Mouse (Mus musculus) spleen, adult 2 months (tissue): ENCODE data around the gene Dnaaf1. TPM values are rescaled to one million over a fixed set of nuclear protein-coding genes. Genes with fewer than 3 reads are reported as not detected.

Experiments
- DNase-seq, 2 experiments: peaks; one replicate each; pipeline versions ENCODE4 v3.0.0 to v3.0.0-alpha.2; 2012 to 2021; ENCODE audit warnings: low spot score in 2 of 2, low read depth in 1 of 2
- H3K27ac ChIP-seq: fragments of 200-500 bp; 2 replicates; pipeline ENCODE4 v1.5.1; 2012; ENCODE audit warnings: low read length, inconsistent platforms; ENCODE audit not compliant: insufficient read depth
- H3K27me3 ChIP-seq: fragments of 200-500 bp; 2 replicates; pipeline ENCODE4 v1.6.1; 2012; ENCODE audit warnings: mild to moderate bottlenecking, moderate library complexity, low read length, inconsistent platforms; ENCODE audit not compliant: control insufficient read depth, insufficient read depth
- H3K36me3 ChIP-seq: fragments of 200-500 bp; 2 replicates; pipeline ENCODE4 v1.6.1; 2012; ENCODE audit warnings: mild to moderate bottlenecking, low read length, inconsistent platforms; ENCODE audit not compliant: control insufficient read depth, insufficient read depth
- H3K4me1 ChIP-seq: fragments of 200-500 bp; 2 replicates; pipeline ENCODE4 v1.6.1; 2011; ENCODE audit warnings: inconsistent platforms; ENCODE audit not compliant: control insufficient read depth, insufficient read depth, insufficient read length
- H3K4me3 ChIP-seq: fragments of 200-500 bp; 2 replicates; pipeline ENCODE4 v1.5.1; 2011; ENCODE audit warnings: mild to moderate bottlenecking, inconsistent platforms; ENCODE audit not compliant: insufficient read depth, insufficient read length; ENCODE audit errors: extremely low read depth
- CTCF ChIP-seq: fragments of 200-500 bp; IDR thresholded peaks from 2 replicates; pipeline ENCODE4 v1.5.1; 2011; ENCODE audit warnings: mild to moderate bottlenecking, inconsistent platforms; ENCODE audit not compliant: insufficient read depth, insufficient read length, insufficient replicate concordance; ENCODE audit errors: extremely low read depth
- POLR2A ChIP-seq: fragments of 200-500 bp; IDR thresholded peaks from 2 replicates; pipeline ENCODE4 v1.6.1; 2011; ENCODE audit warnings: low read depth, low read length, inconsistent platforms
- WGBS: fragments of 180-500 bp; shearing (Covaris S2); methylation state at CpG from one replicate; pipeline ENCODE4 v1.1.7; 2018; 5-methylcytosine and 5-hydroxymethylcytosine counted together
- polyA plus RNA-seq: library from polyadenylated mRNA; depleted of rRNA; stranded (reverse); fragments of >200 nt; gene quantifications from 2 replicates; pipeline ENCODE4 v1.2.3, GENCODE M21; 2012; rRNA removed

The Dnaaf1 gene
- polyA plus RNA-seq, 1 experiment = not detected

GRCm38 (mm10) chr8:119641058-119641457 is 66.0 kb downstream of the Dnaaf1 start:
- WGBS = 87% methylated on average over 5 of the region's 5 CpGs
- no peak overlapping the region for H3K27ac ChIP-seq
- H3K4me3 ChIP-seq = no peak overlapping the region
- no peaks in the 10 kb centered on the region for H3K36me3 ChIP-seq
- no peaks in the 10 kb centered on the region for H3K4me1 ChIP-seq
- no peaks in the 10 kb centered on the region for H3K27me3 ChIP-seq
- TF ChIP-seq CTCF = no peak
- no peak for TF ChIP-seq POLR2A
- DNase-seq = no peak

- no peak for DNase-seq
- no peak overlapping the region for H3K27ac ChIP-seq
- TF ChIP-seq CTCF (no peak), POLR2A (no peak)
Observed at GRCm38 (mm10) chr8:119642960-119643359, 67.9 kb downstream of the Dnaaf1 start.

GRCm38 (mm10) chr8:119644429-119644960 is 69.5 kb downstream of the Dnaaf1 start:
- Histone ChIP-seq H3K27me3 (no peaks in the 10 kb centered on the region), H3K4me3 (no peak overlapping the region), H3K4me1 (no peaks in the 10 kb centered on the region), H3K36me3 (no peaks in the 10 kb centered on the region), H3K27ac (no peak overlapping the region)
- no peak for DNase-seq
- 93% methylated on average over 17 of the region's 17 CpGs for WGBS
- no peak for TF ChIP-seq CTCF
- no peak for TF ChIP-seq POLR2A

More at GRCm38 (mm10) chr8:119642960-119643359, 67.9 kb downstream of the Dnaaf1 start:
- Histone ChIP-seq H3K36me3 (no peaks in the 10 kb centered on the region), H3K27me3 (no peaks in the 10 kb centered on the region), H3K4me3 (no peak overlapping the region), H3K4me1 (no peaks in the 10 kb centered on the region)
- WGBS = 82% methylated on average over 1 of the region's 1 CpGs

GRCm38 (mm10) chr8:119644981-119645597 is 70.1 kb downstream of the Dnaaf1 start:
- Histone ChIP-seq H3K27ac (no peak overlapping the region), H3K4me3 (no peak overlapping the region), H3K36me3 (no peaks in the 10 kb centered on the region), H3K27me3 (no peaks in the 10 kb centered on the region), H3K4me1 (no peaks in the 10 kb centered on the region)
- no peak for DNase-seq
- TF ChIP-seq POLR2A = no peak
- TF ChIP-seq CTCF = no peak
- 88% methylated on average over 18 of the region's 18 CpGs for WGBS

GRCm38 (mm10) chr8:119646197-119646596 is 71.2 kb downstream of the Dnaaf1 start:
- WGBS = 62% methylated on average over 3 of the region's 3 CpGs

GRCm38 (mm10) chr8:119646846-119647245 is 71.8 kb downstream of the Dnaaf1 start:
- WGBS = 82% methylated on average over 7 of the region's 7 CpGs
- TF ChIP-seq POLR2A = no peak
- no peak for TF ChIP-seq CTCF

More at GRCm38 (mm10) chr8:119646197-119646596, 71.2 kb downstream of the Dnaaf1 start:
- no peaks in the 10 kb centered on the region for H3K27me3 ChIP-seq
- TF ChIP-seq POLR2A (no peak), CTCF (no peak)
- no peak overlapping the region for H3K27ac ChIP-seq
- DNase-seq = no peak
- no peaks in the 10 kb centered on the region for H3K4me1 ChIP-seq
- no peak overlapping the region for H3K4me3 ChIP-seq
- no peaks in the 10 kb centered on the region for H3K36me3 ChIP-seq

More at GRCm38 (mm10) chr8:119646846-119647245, 71.8 kb downstream of the Dnaaf1 start:
- DNase-seq = no peak
- Histone ChIP-seq H3K27me3 (no peaks in the 10 kb centered on the region), H3K36me3 (no peaks in the 10 kb centered on the region), H3K27ac (no peak overlapping the region), H3K4me1 (no peaks in the 10 kb centered on the region), H3K4me3 (no peak overlapping the region)

Other genes starting within 250 kb of the Dnaaf1 start
- gene Hsbp1, start 230.7 kb upstream of the Dnaaf1 start, polyA plus RNA-seq = 39.1 and 57.8 TPM in 2 replicates
- 17.8 and 23.6 TPM in 2 replicates for gene Mlycd, start 180.4 kb upstream of the Dnaaf1 start, polyA plus RNA-seq
- 15.6 and 20.7 TPM in 2 replicates for gene Osgin1, start 141.1 kb upstream of the Dnaaf1 start, polyA plus RNA-seq
- gene Necab2, start 128.5 kb upstream of the Dnaaf1 start, polyA plus RNA-seq = 0.23 and 0.27 TPM in 2 replicates
- 0.13 and 0.29 TPM in 2 replicates for gene Slc38a8, start 73.5 kb upstream of the Dnaaf1 start, polyA plus RNA-seq
- 40.5 and 48.5 TPM in 2 replicates for gene Mbtps1, start 16.5 kb upstream of the Dnaaf1 start, polyA plus RNA-seq
- gene Hsdl1, start 52 bp upstream of the Dnaaf1 start, polyA plus RNA-seq = 29.9 and 39.7 TPM in 2 replicates
- gene Taf1c, start 30.0 kb downstream of the Dnaaf1 start, polyA plus RNA-seq = 28.7 and 37.1 TPM in 2 replicates
- not detected in 2 replicates for gene Adad2, start 37.5 kb downstream of the Dnaaf1 start, polyA plus RNA-seq
- gene Kcng4, start 60.4 kb downstream of the Dnaaf1 start, polyA plus RNA-seq = 0.13 and 0.16 TPM in 2 replicates
- 5.8 and 11.8 TPM in 2 replicates for gene Wfdc1, start 91.1 kb downstream of the Dnaaf1 start, polyA plus RNA-seq
- gene Atp2c2, start 124.8 kb downstream of the Dnaaf1 start, polyA plus RNA-seq = 0.28 and 0.36 TPM in 2 replicates
- gene Tldc1, start 203.2 kb downstream of the Dnaaf1 start, polyA plus RNA-seq = 4.8 and 6.2 TPM in 2 replicates